Mouse (Mus musculus) stomach, postnatal 0 days (tissue): ENCODE data around the gene Cmip. TPM values are rescaled to one million over a fixed set of nuclear protein-coding genes. Genes with fewer than 3 reads are reported as not detected.

Experiments used
- ATAC-seq: fragments of 200-750 bp; cut with Nextera tagmentation; 2 replicates; pipeline ENCODE4 v1.8.0; 2017; ENCODE audit not compliant: low FRiP score, low TSS enrichment
- DNase-seq: peaks from one replicate; pipeline ENCODE4 v3.0.0-alpha.2; 2016; ENCODE audit warnings: low spot score
- H3K27ac ChIP-seq: fragments of 300-500 bp; sonication (generic); replicated peaks from 2 replicates; pipeline ENCODE4 v1.5.1; 2014; ENCODE audit warnings: mild to moderate bottlenecking, control low read depth
- H3K27me3 ChIP-seq: fragments of 300-500 bp; sonication (generic); 2 replicates; pipeline ENCODE4 v1.6.1; 2014; ENCODE audit warnings: low read length; ENCODE audit not compliant: control insufficient read depth, insufficient read depth
- H3K36me3 ChIP-seq: fragments of 300-500 bp; sonication (generic); 2 replicates; pipeline ENCODE4 v1.6.1; 2014; ENCODE audit warnings: low read length, mixed read lengths; ENCODE audit not compliant: control insufficient read depth, insufficient read depth
- H3K4me1 ChIP-seq: fragments of 300-500 bp; sonication (generic); replicated peaks from 2 replicates; pipeline ENCODE4 v1.6.1; 2014; ENCODE audit warnings: antibody characterized with exemption; ENCODE audit not compliant: control insufficient read depth, insufficient read depth
- H3K4me2 ChIP-seq: fragments of 300-500 bp; sonication (generic); replicated peaks from 2 replicates; pipeline ENCODE4 v1.6.1; 2014; ENCODE audit warnings: low read depth, mild to moderate bottlenecking, control low read depth, moderate library complexity
- H3K4me3 ChIP-seq: fragments of 300-500 bp; sonication (generic); 2 replicates; pipeline ENCODE4 v1.5.1; 2014; ENCODE audit warnings: low read depth, low read length, control low read depth
- H3K9ac ChIP-seq: fragments of 300-500 bp; sonication (generic); 2 replicates; pipeline ENCODE4 v1.6.1; 2014; ENCODE audit warnings: mild to moderate bottlenecking, low read length, control low read depth, mixed read lengths
- H3K9me3 ChIP-seq: fragments of 300-500 bp; sonication (generic); 2 replicates; pipeline ENCODE4 v1.6.1; 2016; ENCODE audit warnings: low read length; ENCODE audit not compliant: control insufficient read depth
- CTCF ChIP-seq: IDR thresholded peaks from 2 replicates; pipeline ENCODE4 v1.5.1; 2016; ENCODE audit warnings: antibody characterized with exemption, low read depth, mild to moderate bottlenecking, moderate library complexity
- EP300 ChIP-seq: optimal IDR thresholded peaks from 2 replicates; pipeline ENCODE3; 2016; ENCODE audit warnings: antibody characterized with exemption
- WGBS: fragments of 180-500 bp; shearing (Covaris S2); extraction: QIAGEN DNeasy Blood & Tissue Kit; methylation state at CpG from one replicate; pipeline ENCODE4 v1.1.7; 2014; 5-methylcytosine and 5-hydroxymethylcytosine counted together
- polyA plus RNA-seq: library from polyadenylated mRNA; unstranded; fragments of >200 nt; fragmentation: Nextera tagmentation; extraction: Ambion mirVana; gene quantifications from 2 replicates; pipeline ENCODE4 v1.2.1, GENCODE M21; 2015

The Cmip gene
- polyA plus RNA-seq, 1 experiment from 2014 or later, result 19.9 TPM

GRCm38 (mm10) chr8:117226306-117226705, 30.6 kb upstream of the Cmip start:
- WGBS, result 78% methylated on average over 12 of the region's 12 CpGs
- Histone ChIP-seq H3K4me1 (no peaks in the 10 kb centered on the region), H3K9ac (no peak overlapping the region), H3K9me3 (no peaks in the 10 kb centered on the region), H3K27ac (no peak overlapping the region), H3K36me3 (no peaks in the 10 kb centered on the region), H3K4me2 (no peak overlapping the region), H3K27me3 (no peaks in the 10 kb centered on the region), H3K4me3 (no peak overlapping the region)
- DNase-seq (no peak), ATAC-seq (no peak)
- TF ChIP-seq CTCF (no peak), EP300 (no peak)

- no peak for TF ChIP-seq EP300
- no peak for TF ChIP-seq CTCF
- Histone ChIP-seq H3K36me3 (no peaks in the 10 kb centered on the region), H3K4me3 (no peak overlapping the region), H3K9me3 (no peaks in the 10 kb centered on the region), H3K9ac (no peak overlapping the region), H3K27me3 (no peaks in the 10 kb centered on the region), H3K4me2 (no peak overlapping the region), H3K4me1 (no peaks in the 10 kb centered on the region), H3K27ac (no peak overlapping the region)
- WGBS, result 77% methylated on average over 2 of the region's 2 CpGs
- ATAC-seq, result no peak
- no peak for DNase-seq
Measured at GRCm38 (mm10) chr8:117227339-117227738, 29.5 kb upstream of the Cmip start.

GRCm38 (mm10) chr8:117233199-117233598, 23.7 kb upstream of the Cmip start:
- Histone ChIP-seq H3K36me3 (no peaks in the 10 kb centered on the region), H3K4me1 (no peaks in the 10 kb centered on the region), H3K4me2 (no peak overlapping the region), H3K27me3 (no peaks in the 10 kb centered on the region), H3K4me3 (no peak overlapping the region), H3K9ac (no peak overlapping the region), H3K27ac (no peak overlapping the region), H3K9me3 (no peaks in the 10 kb centered on the region)
- DNase-seq (no peak), ATAC-seq (no peak)
- no peak for TF ChIP-seq EP300
- no peak for TF ChIP-seq CTCF
- WGBS, result 80% methylated on average over 7 of the region's 7 CpGs

GRCm38 (mm10) chr8:117236531-117236930, 20.3 kb upstream of the Cmip start:
- no peak for TF ChIP-seq EP300
- no peak for TF ChIP-seq CTCF
- Histone ChIP-seq H3K4me3 (no peak overlapping the region), H3K36me3 (no peaks in the 10 kb centered on the region), H3K9ac (no peak overlapping the region), H3K4me1 (no peaks in the 10 kb centered on the region), H3K4me2 (no peak overlapping the region), H3K27me3 (no peaks in the 10 kb centered on the region), H3K27ac (no peak overlapping the region), H3K9me3 (no peaks in the 10 kb centered on the region)
- ATAC-seq (no peak), DNase-seq (no peak)
- 95% methylated on average over 4 of the region's 4 CpGs for WGBS

- Histone ChIP-seq H3K36me3 (no peaks in the 10 kb centered on the region), H3K27me3 (no peaks in the 10 kb centered on the region), H3K4me2 (no peak overlapping the region), H3K4me3 (no peak overlapping the region), H3K27ac (no peak overlapping the region), H3K9me3 (no peaks in the 10 kb centered on the region), H3K9ac (no peak overlapping the region), H3K4me1 (no peaks in the 10 kb centered on the region)
- DNase-seq, result no peak
- no peak for ATAC-seq
- WGBS, result 77% methylated on average over 5 of the region's 5 CpGs
- TF ChIP-seq CTCF (no peak), EP300 (no peak)
Measured at GRCm38 (mm10) chr8:117240326-117240725, 16.5 kb upstream of the Cmip start.

GRCm38 (mm10) chr8:117240841-117241494, 15.9 kb upstream of the Cmip start:
- Histone ChIP-seq H3K4me1 (no peaks in the 10 kb centered on the region), H3K36me3 (no peaks in the 10 kb centered on the region), H3K9ac (no peak overlapping the region), H3K4me3 (no peak overlapping the region), H3K27me3 (no peaks in the 10 kb centered on the region), H3K27ac (no peak overlapping the region), H3K9me3 (no peaks in the 10 kb centered on the region), H3K4me2 (no peak overlapping the region)
- 76% methylated on average over 5 of the region's 5 CpGs for WGBS
- DNase-seq (no peak), ATAC-seq (no peak)
- TF ChIP-seq CTCF (no peak), EP300 (no peak)
